Mouse (Mus musculus) G1E (cell line): Measurements from ENCODE around the gene Vwa2. TPM values are rescaled to one million over a fixed set of nuclear protein-coding genes. Genes with fewer than 3 reads are reported as not detected.

Experiments used
- ATAC-seq: 2 replicates; pipeline ENCODE4 v1.8.0; 2016; ENCODE audit warnings: mild to moderate bottlenecking; ENCODE audit not compliant: insufficient number of reproducible peaks, poor library complexity, low FRiP score, severe bottlenecking; ENCODE audit errors: extremely low read depth
- DNase-seq: peaks from one replicate; pipeline ENCODE4 v3.0.0; 2012; ENCODE audit warnings: low spot score
- H3K27me3 ChIP-seq: 2 replicates; pipeline ENCODE4 v1.6.1; 2012; ENCODE audit warnings: mild to moderate bottlenecking, low read length, inconsistent platforms; ENCODE audit not compliant: insufficient read depth
- H3K36me3 ChIP-seq: replicated peaks from 2 replicates; pipeline ENCODE3; 2012; ENCODE audit warnings: mild to moderate bottlenecking, inconsistent platforms
- H3K4me1 ChIP-seq: 2 replicates; pipeline ENCODE4 v1.6.1; 2012; ENCODE audit warnings: low read depth, low read length, inconsistent platforms, mixed read lengths; ENCODE audit not compliant: insufficient read depth
- H3K4me3 ChIP-seq: 2 replicates; pipeline ENCODE4 v1.5.1; 2012; ENCODE audit warnings: low read depth, mild to moderate bottlenecking, inconsistent platforms, low read length, moderate library complexity, mixed read lengths
- H3K9me3 ChIP-seq: replicated peaks from 2 replicates; pipeline ENCODE4 v1.6.1; 2012; ENCODE audit warnings: inconsistent platforms
- CTCF ChIP-seq: IDR thresholded peaks from 2 replicates; pipeline ENCODE4 v1.5.1; 2012; ENCODE audit warnings: low read depth, low read length, inconsistent platforms, mixed read lengths
- GATA1 ChIP-seq: IDR thresholded peaks from 2 replicates; pipeline ENCODE4 v1.6.1; 2012; ENCODE audit warnings: borderline replicate concordance, low read length, inconsistent platforms, mixed read lengths
- GATA2 ChIP-seq: IDR thresholded peaks from 2 replicates; pipeline ENCODE4 v1.6.1; 2012; ENCODE audit warnings: low read depth, low read length, inconsistent platforms, borderline replicate concordance
- POLR2AphosphoS5 ChIP-seq: IDR thresholded peaks from 2 replicates; pipeline ENCODE4 v1.6.1; 2012; ENCODE audit warnings: low read depth, low read length, inconsistent platforms; ENCODE audit not compliant: insufficient replicate concordance
- TAL1 ChIP-seq: conservative IDR thresholded peaks from 2 replicates; pipeline ENCODE4 v1.6.1; 2012; ENCODE audit warnings: low read depth, low read length, inconsistent platforms, mixed read lengths
- polyA plus RNA-seq: library from polyadenylated mRNA; stranded (reverse); fragments of >175 nt; gene quantifications from 2 replicates; pipeline ENCODE4 v1.2.3, GENCODE M21; 2012
- total RNA-seq, 2 experiments: library from RNA; stranded (forward) in 1 of 2; stranded (reverse) in 1 of 2; fragments of 200-1000 nt in 1 of 2; fragments of >200 nt in 1 of 2; fragmentation: Nextera tagmentation in 1 of 2; gene quantifications; 2 replicates each; pipeline ENCODE4 v1.2.3; 2014 to 2017

Vwa2 gene
- total and polyA plus RNA-seq, 3 experiments, result not detected

GRCm38 (mm10) chr19:56940507-56940906 lies 66.5 kb downstream of the Vwa2 start:
- DNase-seq, result no peak

GRCm38 (mm10) chr19:56942216-56942615 lies 68.2 kb downstream of the Vwa2 start:
- TF ChIP-seq CTCF, result no peak
- no peak for TF ChIP-seq TAL1
- TF ChIP-seq GATA2, result no peak
- no peak for TF ChIP-seq GATA1
- Histone ChIP-seq H3K36me3 (no peaks in the 10 kb centered on the region), H3K27me3 (peaks cover 6% of the 10 kb centered on the region; the same call in 1 of the 2 replicates), H3K4me1 (no peaks in the 10 kb centered on the region), H3K4me3 (no peak overlapping the region), H3K9me3 (peaks cover 3% of the 10 kb centered on the region; the same call in 1 of the 2 replicates)
- DNase-seq (no peak), ATAC-seq (no peak)

More at GRCm38 (mm10) chr19:56940507-56940906, 66.5 kb downstream of the Vwa2 start:
- Histone ChIP-seq H3K4me1 (no peaks in the 10 kb centered on the region), H3K4me3 (no peak overlapping the region), H3K27me3 (peaks cover 6% of the 10 kb centered on the region; the same call in 1 of the 2 replicates), H3K9me3 (peaks cover 3% of the 10 kb centered on the region; the same call in 1 of the 2 replicates), H3K36me3 (no peaks in the 10 kb centered on the region)
- TF ChIP-seq CTCF, result no peak
- no peak for TF ChIP-seq TAL1
- TF ChIP-seq POLR2AphosphoS5, result no peak
- TF ChIP-seq GATA1, result no peak
- TF ChIP-seq GATA2, result no peak
- no peak for ATAC-seq

GRCm38 (mm10) chr19:56944211-56944610 lies 70.2 kb downstream of the Vwa2 start:
- Histone ChIP-seq H3K4me1 (no peaks in the 10 kb centered on the region), H3K36me3 (no peaks in the 10 kb centered on the region), H3K27me3 (peaks cover 3% of the 10 kb centered on the region; the same call in 1 of the 2 replicates), H3K4me3 (no peak overlapping the region), H3K9me3 (no peaks in the 10 kb centered on the region; the same call in 1 of the 2 replicates)
- TF ChIP-seq TAL1 (no peak), POLR2AphosphoS5 (no peak), GATA2 (no peak), CTCF (no peak), GATA1 (no peak)
- no peak for DNase-seq
- no peak for ATAC-seq

GRCm38 (mm10) chr19:56944826-56945225 lies 70.8 kb downstream of the Vwa2 start:
- Histone ChIP-seq H3K4me3 (no peak overlapping the region), H3K4me1 (no peaks in the 10 kb centered on the region), H3K36me3 (no peaks in the 10 kb centered on the region), H3K9me3 (no peaks in the 10 kb centered on the region; the same call in 1 of the 2 replicates), H3K27me3 (peaks cover 2% of the 10 kb centered on the region)
- no peak for DNase-seq
- ATAC-seq, result no peak
- TF ChIP-seq TAL1 (no peak), GATA1 (no peak), CTCF (no peak), GATA2 (no peak), POLR2AphosphoS5 (no peak)

GRCm38 (mm10) chr19:56945621-56946020 lies 71.6 kb downstream of the Vwa2 start:
- Histone ChIP-seq H3K27me3 (peaks cover 2% of the 10 kb centered on the region), H3K9me3 (no peaks in the 10 kb centered on the region; the same call in 1 of the 2 replicates), H3K4me1 (no peaks in the 10 kb centered on the region), H3K4me3 (no peak overlapping the region), H3K36me3 (no peaks in the 10 kb centered on the region)
- ATAC-seq (no peak), DNase-seq (no peak)
- TF ChIP-seq POLR2AphosphoS5, result no peak
- no peak for TF ChIP-seq CTCF

GRCm38 (mm10) chr19:56946277-56946676 lies 72.2 kb downstream of the Vwa2 start:
- Histone ChIP-seq H3K36me3 (no peaks in the 10 kb centered on the region), H3K4me3 (no peak overlapping the region), H3K9me3 (no peaks in the 10 kb centered on the region; the same call in 1 of the 2 replicates), H3K4me1 (no peaks in the 10 kb centered on the region), H3K27me3 (peaks cover 2% of the 10 kb centered on the region)
- no peak for ATAC-seq
- DNase-seq, result no peak
- TF ChIP-seq TAL1 (no peak), CTCF (no peak), GATA1 (no peak), GATA2 (no peak), POLR2AphosphoS5 (no peak)

GRCm38 (mm10) chr19:56946727-56947126 lies 72.7 kb downstream of the Vwa2 start:
- ATAC-seq, result no peak

More at GRCm38 (mm10) chr19:56946727-56947126, 72.7 kb downstream of the Vwa2 start:
- peaks cover 2% of the 10 kb centered on the region for H3K27me3 ChIP-seq
- TF ChIP-seq GATA2, result no peak
- TF ChIP-seq GATA1, result no peak
- no peak for DNase-seq
- H3K4me1 ChIP-seq, result no peaks in the 10 kb centered on the region
- H3K4me3 ChIP-seq, result no peak overlapping the region
- H3K9me3 ChIP-seq, result no peaks in the 10 kb centered on the region; the same call in 1 of the 2 replicates
- no peaks in the 10 kb centered on the region for H3K36me3 ChIP-seq
